Mouse (Mus musculus) neural tube, embryonic 11.5 days (tissue): ENCODE measurements at regions not wholly inside any gene's neighbourhood (a gene's known extent, or its start where the extent isn't known, plus 50 kb on each side); places are given as distances from the start of the nearest gene placed in this dataset.

Experiments
- ATAC-seq: fragments of 200-750 bp; cut with Nextera tagmentation; 2 replicates; pipeline ENCODE4 v1.8.0; 2017; ENCODE audit warnings: moderate number of reproducible peaks, mild to moderate bottlenecking, moderate TSS enrichment, moderate library complexity; ENCODE audit not compliant: insufficient read depth, low FRiP score, low TSS enrichment
- DNase-seq: peaks from one replicate; pipeline ENCODE4 v3.0.0-alpha.2; 2015; ENCODE audit warnings: low spot score
- H3K27ac ChIP-seq: fragments of 300-500 bp; sonication (generic); 2 replicates; pipeline ENCODE4 v1.5.1; 2014; ENCODE audit warnings: low read depth, mild to moderate bottlenecking, low read length
- H3K27me3 ChIP-seq: fragments of 300-500 bp; sonication (generic); 2 replicates; pipeline ENCODE4 v1.6.1; 2014; ENCODE audit warnings: mild to moderate bottlenecking, low read length, mixed read lengths; ENCODE audit not compliant: control insufficient read depth, insufficient read depth
- H3K36me3 ChIP-seq: fragments of 300-500 bp; sonication (generic); 2 replicates; pipeline ENCODE4 v1.6.1; 2014; ENCODE audit warnings: mild to moderate bottlenecking, low read length, moderate library complexity, mixed read lengths; ENCODE audit not compliant: control insufficient read depth, insufficient read depth
- H3K4me1 ChIP-seq: fragments of 300-500 bp; sonication (generic); 2 replicates; pipeline ENCODE4 v1.6.1; 2014; ENCODE audit warnings: low read length, mixed read lengths; ENCODE audit not compliant: control insufficient read depth, insufficient read depth
- H3K4me2 ChIP-seq: fragments of 300-500 bp; sonication (generic); 2 replicates; pipeline ENCODE4 v1.6.1; 2014; ENCODE audit warnings: low read depth, mild to moderate bottlenecking, moderate library complexity
- H3K4me3 ChIP-seq: fragments of 300-500 bp; sonication (generic); 2 replicates; pipeline ENCODE4 v1.5.1; 2014; ENCODE audit warnings: low read depth, low read length
- H3K9ac ChIP-seq: fragments of 300-500 bp; sonication (generic); 2 replicates; pipeline ENCODE4 v1.6.1; 2014; ENCODE audit warnings: mild to moderate bottlenecking, low read length
- H3K9me3 ChIP-seq: fragments of 300-500 bp; sonication (generic); 2 replicates; pipeline ENCODE4 v1.6.1; 2016; ENCODE audit warnings: low read length; ENCODE audit not compliant: control insufficient read depth
- WGBS: fragments of 180-500 bp; shearing (Covaris S2); extraction: QIAGEN DNeasy Blood & Tissue Kit; methylation state at CpG from one replicate; pipeline ENCODE4 v1.1.7; 2014; 5-methylcytosine and 5-hydroxymethylcytosine counted together

DNA sequence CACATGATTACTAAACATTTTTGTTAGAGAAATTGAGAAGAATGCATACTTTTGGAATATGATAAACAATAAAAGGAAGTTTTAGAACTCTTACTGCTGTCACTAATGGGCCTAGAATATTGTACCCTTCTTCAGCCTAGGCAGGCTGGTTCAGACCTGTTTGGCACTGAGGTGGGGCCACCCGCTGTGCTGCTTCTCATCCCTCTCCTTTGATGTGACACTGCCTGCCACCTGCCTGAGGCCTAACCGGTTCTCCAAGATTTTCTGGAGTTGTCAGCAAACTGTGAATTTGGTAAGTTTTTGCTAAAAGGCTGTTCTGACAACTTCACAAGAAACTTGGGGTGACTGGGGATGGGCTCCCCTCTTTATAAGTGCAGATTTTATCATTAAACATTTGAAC, 714.8 kb downstream of the Slitrk1 start:
- ATAC-seq = no peak
- WGBS = 30% methylated on average over 2 of the region's 2 CpGs

DNA sequence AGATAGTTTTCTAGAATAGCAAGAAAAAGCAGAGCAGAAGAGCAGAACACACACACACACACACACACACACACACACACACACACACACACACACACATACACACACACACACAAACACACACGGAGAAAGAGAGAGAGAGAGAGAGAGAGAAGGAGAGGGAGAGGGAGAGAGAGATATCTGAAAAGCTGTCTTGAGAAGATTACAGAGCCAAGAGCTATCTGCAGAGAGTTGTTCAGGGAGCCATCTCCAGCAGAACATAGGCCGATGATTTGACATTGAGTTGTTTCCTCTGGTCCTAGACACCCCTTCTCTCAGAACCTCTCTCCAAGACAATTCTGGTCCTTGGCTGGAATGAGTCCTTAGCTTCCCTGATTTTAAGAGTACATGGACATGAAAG, 733.0 kb downstream of the Slitrk1 start:
- no peak overlapping the region for H3K4me2 ChIP-seq
- H3K9ac ChIP-seq = no peak overlapping the region
- H3K27ac ChIP-seq = no peak overlapping the region
- DNase-seq (no peak), ATAC-seq (no peak)
- H3K9me3 ChIP-seq = no peaks in the 10 kb centered on the region
- no peak overlapping the region for H3K4me3 ChIP-seq
- no peaks in the 10 kb centered on the region for H3K27me3 ChIP-seq
- 97% methylated on average over 2 of the region's 2 CpGs for WGBS
- no peaks in the 10 kb centered on the region for H3K36me3 ChIP-seq
- no peaks in the 10 kb centered on the region for H3K4me1 ChIP-seq

More for the DNA sequence above, 714.8 kb downstream of the Slitrk1 start:
- no peak overlapping the region for H3K27ac ChIP-seq
- no peaks in the 10 kb centered on the region for H3K36me3 ChIP-seq
- no peaks in the 10 kb centered on the region for H3K27me3 ChIP-seq
- H3K4me1 ChIP-seq = no peaks in the 10 kb centered on the region
- H3K9me3 ChIP-seq = no peaks in the 10 kb centered on the region
- no peak overlapping the region for H3K4me2 ChIP-seq
- DNase-seq = no peak
- H3K9ac ChIP-seq = no peak overlapping the region
- H3K4me3 ChIP-seq = no peak overlapping the region

DNA sequence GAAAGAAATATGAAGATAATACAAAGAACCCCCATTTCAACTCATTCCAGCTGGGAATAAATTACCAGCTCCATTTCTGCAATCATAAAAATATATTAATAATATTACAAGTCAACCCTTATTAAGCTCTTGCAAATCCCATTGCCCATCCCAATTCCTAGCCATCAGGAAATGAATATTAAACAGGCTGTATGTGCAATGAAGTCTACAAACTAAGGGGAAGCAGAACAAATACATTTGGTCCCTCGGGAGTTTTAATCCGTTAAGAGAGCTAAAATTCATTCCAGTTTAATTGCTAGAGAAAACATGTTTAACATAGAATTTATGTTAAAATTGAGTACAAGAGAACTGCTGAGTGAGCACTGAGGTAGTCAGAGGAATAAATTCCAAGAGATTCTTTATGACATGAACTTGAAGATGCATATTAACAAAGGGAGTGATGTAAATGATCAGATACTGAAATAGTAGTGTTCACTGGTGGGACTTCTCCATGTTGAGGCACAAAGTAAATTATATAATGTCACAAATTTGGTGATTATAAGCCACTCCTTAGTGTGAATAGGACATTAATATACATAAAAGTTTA, 738.6 kb downstream of the Slitrk1 start:
- no peak overlapping the region for H3K27ac ChIP-seq
- ATAC-seq (no peak), DNase-seq (no peak)
- no peaks in the 10 kb centered on the region for H3K9me3 ChIP-seq
- no peak overlapping the region for H3K4me3 ChIP-seq
- no peaks in the 10 kb centered on the region for H3K27me3 ChIP-seq
- H3K4me1 ChIP-seq = no peaks in the 10 kb centered on the region
- H3K36me3 ChIP-seq = no peaks in the 10 kb centered on the region
- no peak overlapping the region for H3K4me2 ChIP-seq
- no peak overlapping the region for H3K9ac ChIP-seq
- 94% methylated on average over 2 of the region's 2 CpGs for WGBS

GRCm38 (mm10) chr14:108152981-108153380, 761.0 kb downstream of the Slitrk1 start:
- ATAC-seq = no peak
- DNase-seq = no peak
- Histone ChIP-seq H3K27ac (no peak overlapping the region), H3K36me3 (no peaks in the 10 kb centered on the region), H3K4me1 (no peaks in the 10 kb centered on the region), H3K4me2 (no peak overlapping the region), H3K27me3 (no peaks in the 10 kb centered on the region), H3K9ac (no peak overlapping the region), H3K4me3 (no peak overlapping the region), H3K9me3 (no peaks in the 10 kb centered on the region)
- WGBS = 84% methylated on average over 5 of the region's 5 CpGs

DNA sequence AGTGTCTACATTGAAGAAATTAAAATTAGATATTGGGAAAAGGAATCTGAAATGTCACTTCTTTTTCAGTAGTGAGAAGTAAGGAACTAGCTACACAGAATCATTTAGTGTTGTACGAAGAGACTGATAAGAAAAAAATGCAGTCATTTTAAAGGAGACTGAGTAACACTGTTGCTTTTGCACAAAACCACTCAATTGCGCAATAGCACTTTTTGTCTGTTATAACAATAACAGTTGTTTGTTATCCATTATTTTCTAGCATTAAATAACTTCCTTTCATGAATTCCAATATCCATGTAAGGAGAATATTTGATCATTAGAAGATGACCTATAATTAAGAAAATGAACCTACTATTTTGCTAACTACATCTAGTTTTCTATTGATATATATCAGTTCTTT, 790.8 kb downstream of the Slitrk1 start:
- no peaks in the 10 kb centered on the region for H3K36me3 ChIP-seq
- H3K27ac ChIP-seq = no peak overlapping the region
- H3K4me3 ChIP-seq = no peak overlapping the region
- H3K4me2 ChIP-seq = no peak overlapping the region
- no peak overlapping the region for H3K9ac ChIP-seq
- WGBS = 97% methylated on average over 2 of the region's 2 CpGs
- DNase-seq = no peak
- no peaks in the 10 kb centered on the region for H3K4me1 ChIP-seq
- H3K9me3 ChIP-seq = no peaks in the 10 kb centered on the region
- H3K27me3 ChIP-seq = no peaks in the 10 kb centered on the region
- ATAC-seq = no peak

GRCm38 (mm10) chr14:108105009-108105408, 808.9 kb downstream of the Slitrk1 start:
- no peaks in the 10 kb centered on the region for H3K36me3 ChIP-seq
- H3K9ac ChIP-seq = no peak overlapping the region
- H3K4me3 ChIP-seq = no peak overlapping the region
- no peaks in the 10 kb centered on the region for H3K9me3 ChIP-seq
- 83% methylated on average over 2 of the region's 2 CpGs for WGBS
- no peak overlapping the region for H3K4me2 ChIP-seq
- H3K4me1 ChIP-seq = no peaks in the 10 kb centered on the region
- H3K27me3 ChIP-seq = no peaks in the 10 kb centered on the region
- H3K27ac ChIP-seq = no peak overlapping the region
- no peak for DNase-seq
- no peak for ATAC-seq

DNA sequence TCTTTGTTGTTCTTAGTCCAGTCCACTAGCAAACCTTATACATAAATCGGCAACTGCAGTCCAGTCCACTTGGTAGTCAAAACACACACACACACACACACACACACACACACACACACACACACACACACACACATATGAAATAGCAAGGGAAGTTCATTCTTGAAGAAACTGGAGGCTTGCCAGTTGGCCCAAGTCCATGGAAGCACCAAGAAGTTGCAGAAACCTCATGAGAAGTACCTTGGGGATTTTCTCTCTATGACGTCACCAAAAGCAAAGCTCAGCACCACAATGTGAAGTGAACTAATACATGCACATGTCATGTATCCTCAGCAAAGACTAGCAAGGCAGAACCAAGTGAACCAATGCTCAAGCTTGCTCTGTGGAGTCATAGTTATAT, 823.0 kb downstream of the Slitrk1 start:
- WGBS = 97% methylated on average over 2 of the region's 2 CpGs

GRCm38 (mm10) chr14:108049997-108050396, 864.0 kb downstream of the Slitrk1 start:
- no peaks in the 10 kb centered on the region for H3K27me3 ChIP-seq
- no peak overlapping the region for H3K4me3 ChIP-seq
- no peaks in the 10 kb centered on the region for H3K9me3 ChIP-seq
- no peak for DNase-seq
- no peak overlapping the region for H3K4me2 ChIP-seq
- no peak for ATAC-seq
- WGBS = 91% methylated on average over 2 of the region's 2 CpGs
- H3K4me1 ChIP-seq = no peaks in the 10 kb centered on the region
- H3K36me3 ChIP-seq = no peaks in the 10 kb centered on the region
- no peak overlapping the region for H3K27ac ChIP-seq
- no peak overlapping the region for H3K9ac ChIP-seq

More for the DNA sequence above, 823.0 kb downstream of the Slitrk1 start:
- no peak overlapping the region for H3K9ac ChIP-seq
- DNase-seq (no peak), ATAC-seq (no peak)
- no peak overlapping the region for H3K4me3 ChIP-seq
- no peaks in the 10 kb centered on the region for H3K36me3 ChIP-seq
- H3K4me1 ChIP-seq = no peaks in the 10 kb centered on the region
- H3K27ac ChIP-seq = no peak overlapping the region
- no peaks in the 10 kb centered on the region for H3K9me3 ChIP-seq
- no peak overlapping the region for H3K4me2 ChIP-seq
- H3K27me3 ChIP-seq = no peaks in the 10 kb centered on the region

GRCm38 (mm10) chr14:108035959-108036358, 878.0 kb downstream of the Slitrk1 start:
- Histone ChIP-seq H3K9ac (no peak overlapping the region), H3K4me2 (no peak overlapping the region), H3K4me3 (no peak overlapping the region), H3K27ac (no peak overlapping the region), H3K27me3 (no peaks in the 10 kb centered on the region), H3K9me3 (no peaks in the 10 kb centered on the region), H3K4me1 (no peaks in the 10 kb centered on the region), H3K36me3 (no peaks in the 10 kb centered on the region)
- ATAC-seq (no peak), DNase-seq (no peak)
- WGBS = 94% methylated on average over 1 of the region's 1 CpGs
